Mouse (Mus musculus): Measurements from ENCODE around the gene Bloc1s5. TPM values are rescaled to one million over a fixed set of nuclear protein-coding genes. Genes with fewer than 3 reads are reported as not detected.
A peak's percentile ranks its signal among the peaks of the same experiment; 100 is the strongest.
"Not testable (repeated sequence)": the region's sequence is repeated elsewhere in the genome, so short reads cannot be mapped to it uniquely, and the experiment has no call there.

Gene Bloc1s5
- polyA plus RNA-seq, 1 experiment: not detected

DNA sequence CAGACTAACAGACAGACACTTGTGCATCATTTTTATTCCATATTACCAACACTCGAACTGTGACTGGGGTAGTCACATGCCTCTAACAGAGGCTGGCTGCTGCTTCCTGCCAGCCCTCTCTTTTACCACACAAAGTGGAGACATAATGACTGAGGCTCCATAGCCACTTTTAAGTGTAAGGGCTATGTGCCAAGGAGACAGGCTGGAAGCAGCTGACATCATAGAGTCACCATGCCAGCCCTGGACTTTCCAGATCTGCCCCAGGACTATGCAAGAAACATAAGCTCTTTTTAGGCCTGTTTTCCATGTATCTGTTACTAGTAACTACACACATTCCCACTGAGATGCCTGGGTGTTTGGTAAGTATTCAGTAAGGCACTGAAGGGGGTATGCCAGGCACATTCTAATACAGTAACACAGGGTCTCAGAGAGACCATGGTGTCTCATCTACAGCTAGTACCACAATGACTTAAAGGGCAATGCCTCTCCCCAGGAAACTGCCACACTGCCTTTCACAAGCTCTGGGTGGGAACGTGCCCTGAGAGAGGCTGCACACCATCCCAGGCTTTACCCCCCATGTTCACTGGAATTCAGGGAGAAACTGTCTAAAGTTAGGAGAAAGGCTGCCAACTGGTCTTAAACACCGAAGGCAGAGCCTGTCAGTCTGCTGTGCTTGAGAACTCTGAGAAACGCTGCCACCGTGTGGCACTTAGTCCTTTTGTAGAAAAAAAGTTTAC, 9.2 kb downstream of the Bloc1s5 start:
- 16% methylated on average over 5 of the region's 5 CpGs for WGBS
- no peak overlapping the region for H3K27ac ChIP-seq (ENCODE audit: insufficient read depth, low read depth, low read length)
- no peak for TF ChIP-seq POLR2A (IDR thresholded peaks at IDR 0.05; ENCODE audit: insufficient read depth, low read depth, low read length)
- TF ChIP-seq CTCF (IDR thresholded peaks at IDR 0.05; ENCODE audit: insufficient read depth, low read depth, low read length): 0 out of 2 replicates have a peak, but pooled peaks have one; percentile 20
- H3K4me1 ChIP-seq (ENCODE audit: control insufficient read depth, insufficient read depth, low read length): peaks cover 2% of the 10 kb centered on the region
- no peak overlapping the region for H3K4me3 ChIP-seq (ENCODE audit: insufficient read depth, low read depth, low read length)

DNA sequence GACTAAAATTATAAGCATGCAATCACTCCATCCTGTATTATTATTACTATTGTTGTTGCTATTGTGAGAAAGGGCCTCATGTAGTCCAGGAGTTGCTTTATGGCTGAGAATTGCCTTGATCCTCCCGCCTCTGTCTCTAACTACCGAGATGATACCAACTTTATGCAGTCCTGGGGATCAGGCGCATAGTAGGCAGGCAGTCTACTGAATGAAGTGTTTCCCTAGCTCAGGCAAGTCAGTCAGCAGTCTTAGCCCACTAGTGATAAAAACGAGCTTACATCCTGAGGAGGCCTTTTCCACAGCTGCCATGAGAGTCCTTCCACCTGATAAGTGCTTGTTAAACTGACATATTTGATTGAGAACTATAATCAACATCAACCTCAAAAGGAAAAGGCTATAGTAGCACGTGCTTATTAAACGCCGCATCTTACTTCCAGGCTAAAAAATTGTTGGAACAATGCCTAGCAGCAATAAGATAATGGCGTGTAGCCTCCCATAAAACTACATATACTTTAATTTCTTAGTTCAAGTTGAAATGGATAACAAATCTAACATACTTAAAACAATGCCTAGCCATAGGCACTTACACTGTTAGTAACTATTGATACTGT, 10.5 kb downstream of the Bloc1s5 start:
- no peak overlapping the region for H3K27ac ChIP-seq (ENCODE audit: insufficient read depth, low read depth, low read length)
- WGBS: 69% methylated on average over 8 of the region's 8 CpGs
- no peak overlapping the region for H3K4me3 ChIP-seq (ENCODE audit: insufficient read depth, low read depth, low read length)
- peaks cover 2% of the 10 kb centered on the region for H3K4me1 ChIP-seq (ENCODE audit: control insufficient read depth, insufficient read depth, low read length)
- TF ChIP-seq POLR2A (IDR thresholded peaks at IDR 0.05; ENCODE audit: insufficient read depth, low read depth, low read length): no peak
- TF ChIP-seq CTCF (IDR thresholded peaks at IDR 0.05; ENCODE audit: insufficient read depth, low read depth, low read length): no peak

- WGBS: 97% methylated on average over 5 of the region's 5 CpGs
- Histone ChIP-seq H3K4me3 (ENCODE audit: insufficient read depth, low read depth, low read length) (no peak overlapping the region), H3K4me1 (ENCODE audit: control insufficient read depth, insufficient read depth, low read length) (peaks cover 2% of the 10 kb centered on the region), H3K27ac (ENCODE audit: insufficient read depth, low read depth, low read length) (no peak overlapping the region)
- no peak for TF ChIP-seq POLR2A (IDR thresholded peaks at IDR 0.05; ENCODE audit: insufficient read depth, low read depth, low read length)
- no peak for TF ChIP-seq CTCF (IDR thresholded peaks at IDR 0.05; ENCODE audit: insufficient read depth, low read depth, low read length)
Observed at GRCm38 (mm10) chr13:38623296-38623695, 11.6 kb downstream of the Bloc1s5 start.

DNA sequence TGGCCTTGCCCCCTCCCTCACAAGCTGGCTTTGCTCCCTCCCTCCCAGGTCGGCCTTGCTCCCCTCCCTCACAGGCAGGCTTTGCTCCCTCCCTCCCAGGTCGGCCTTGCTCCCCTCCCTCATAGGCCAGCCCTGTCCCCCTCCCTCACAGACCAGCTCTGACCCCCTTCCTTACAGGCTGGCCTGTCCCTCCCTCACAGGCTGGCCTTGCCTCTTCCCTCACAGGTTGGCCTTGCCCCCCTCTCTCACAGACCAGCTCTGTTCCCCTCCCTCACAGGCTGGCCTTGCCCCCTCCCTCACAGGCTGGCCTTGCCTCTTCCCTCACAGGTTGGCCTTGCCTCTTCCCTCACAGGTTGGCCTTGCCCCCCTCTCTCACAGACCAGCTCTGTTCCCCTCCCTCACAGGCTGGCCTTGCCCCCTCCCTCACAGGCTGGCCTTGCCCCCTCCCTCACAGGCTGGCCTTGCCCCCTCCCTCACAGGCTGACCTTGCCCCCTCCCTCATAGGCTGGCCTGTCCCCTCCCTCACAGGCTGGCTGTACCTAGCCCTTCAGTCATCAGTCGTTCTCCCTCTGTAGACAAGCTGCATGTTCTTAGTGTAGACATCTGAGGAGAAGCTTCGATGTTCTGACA, 16.8 kb downstream of the Bloc1s5 start:
- not testable (repeated sequence) for H3K27ac ChIP-seq (ENCODE audit: insufficient read depth, low read depth, low read length); H3K4me3 ChIP-seq (ENCODE audit: insufficient read depth, low read depth, low read length)
- 76% methylated on average over 4 of the region's 4 CpGs for WGBS

DNA sequence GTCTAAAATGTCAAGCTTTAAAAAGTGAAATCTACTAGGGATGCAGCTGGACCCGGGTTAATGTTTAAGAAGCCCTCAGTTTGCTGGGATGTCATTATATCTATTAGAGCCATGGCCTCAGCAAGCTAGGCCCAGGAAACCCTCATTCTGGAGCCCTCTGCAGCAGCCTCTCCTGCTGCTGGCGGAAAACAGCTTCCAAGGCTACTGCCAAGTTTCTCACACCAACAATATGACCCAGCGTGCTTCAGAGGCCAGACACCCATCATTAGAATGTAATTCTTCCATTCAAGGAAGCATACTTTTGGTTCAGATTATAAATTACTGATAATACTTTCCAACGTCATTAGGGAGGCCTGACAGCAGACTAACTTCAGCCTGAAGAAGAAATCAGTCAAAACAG, 18.0 kb downstream of the Bloc1s5 start:
- 58% methylated on average over 4 of the region's 4 CpGs for WGBS
- Histone ChIP-seq H3K27ac (ENCODE audit: insufficient read depth, low read depth, low read length) (no peak overlapping the region), H3K4me1 (ENCODE audit: control insufficient read depth, insufficient read depth, low read length) (no peaks in the 10 kb centered on the region), H3K4me3 (ENCODE audit: insufficient read depth, low read depth, low read length) (no peak overlapping the region)
- TF ChIP-seq POLR2A (IDR thresholded peaks at IDR 0.05; ENCODE audit: insufficient read depth, low read depth, low read length) (no peak), CTCF (IDR thresholded peaks at IDR 0.05; ENCODE audit: insufficient read depth, low read depth, low read length) (no peak)

More for the DNA sequence above, 16.8 kb downstream of the Bloc1s5 start:
- not testable (repeated sequence) for H3K4me1 ChIP-seq (ENCODE audit: control insufficient read depth, insufficient read depth, low read length)

DNA sequence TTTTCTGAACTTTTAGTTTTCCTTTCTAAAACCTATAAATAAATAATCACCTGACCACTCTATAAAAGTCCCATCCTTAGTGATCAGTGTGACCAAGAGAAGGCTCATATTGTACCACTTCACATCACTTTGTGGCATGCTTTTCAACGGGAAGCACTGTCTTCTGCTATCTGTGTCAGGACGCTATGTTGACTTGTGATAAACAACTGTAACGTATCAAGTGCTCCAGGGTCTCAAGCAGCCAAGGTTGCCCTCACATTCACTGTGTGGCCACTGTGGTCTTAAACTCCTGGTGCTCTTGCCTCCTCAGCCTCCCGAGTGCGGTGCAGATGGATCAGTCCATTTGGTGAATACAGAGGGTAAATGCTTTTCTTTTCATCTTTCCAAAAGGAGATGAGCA, 19.3 kb downstream of the Bloc1s5 start:
- Histone ChIP-seq H3K27ac (ENCODE audit: insufficient read depth, low read depth, low read length) (no peak overlapping the region), H3K4me1 (ENCODE audit: control insufficient read depth, insufficient read depth, low read length) (no peaks in the 10 kb centered on the region), H3K4me3 (ENCODE audit: insufficient read depth, low read depth, low read length) (no peak overlapping the region)
- 94% methylated on average over 5 of the region's 5 CpGs for WGBS
- TF ChIP-seq POLR2A (IDR thresholded peaks at IDR 0.05; ENCODE audit: insufficient read depth, low read depth, low read length) (no peak), CTCF (IDR thresholded peaks at IDR 0.05; ENCODE audit: insufficient read depth, low read depth, low read length) (no peak)

DNA sequence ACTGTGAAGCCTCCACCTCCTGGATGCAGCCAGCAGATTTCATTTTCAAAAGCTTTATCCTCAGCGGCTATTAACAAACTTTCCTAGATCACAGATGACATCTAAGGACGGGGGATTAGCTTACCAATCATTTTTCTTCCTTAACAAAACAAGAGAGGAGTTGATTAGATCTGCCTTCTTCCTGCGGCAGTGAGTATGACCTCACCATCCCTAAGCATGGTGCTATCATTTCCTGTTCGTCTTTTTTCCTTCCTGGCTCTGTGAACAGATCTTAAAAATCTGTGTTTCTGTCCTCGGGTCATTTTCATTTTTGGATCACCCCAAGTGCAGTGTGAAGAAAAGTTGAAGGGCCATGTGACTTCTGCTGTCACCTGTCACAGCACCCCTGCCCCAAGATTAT, 20.6 kb downstream of the Bloc1s5 start:
- no peak for TF ChIP-seq CTCF (IDR thresholded peaks at IDR 0.05; ENCODE audit: insufficient read depth, low read depth, low read length)
- no peak for TF ChIP-seq POLR2A (IDR thresholded peaks at IDR 0.05; ENCODE audit: insufficient read depth, low read depth, low read length)
- WGBS: 77% methylated on average over 5 of the region's 5 CpGs
- H3K4me3 ChIP-seq (ENCODE audit: insufficient read depth, low read depth, low read length): no peak overlapping the region
- H3K27ac ChIP-seq (ENCODE audit: insufficient read depth, low read depth, low read length): no peak overlapping the region
- H3K4me1 ChIP-seq (ENCODE audit: control insufficient read depth, insufficient read depth, low read length): no peaks in the 10 kb centered on the region

DNA sequence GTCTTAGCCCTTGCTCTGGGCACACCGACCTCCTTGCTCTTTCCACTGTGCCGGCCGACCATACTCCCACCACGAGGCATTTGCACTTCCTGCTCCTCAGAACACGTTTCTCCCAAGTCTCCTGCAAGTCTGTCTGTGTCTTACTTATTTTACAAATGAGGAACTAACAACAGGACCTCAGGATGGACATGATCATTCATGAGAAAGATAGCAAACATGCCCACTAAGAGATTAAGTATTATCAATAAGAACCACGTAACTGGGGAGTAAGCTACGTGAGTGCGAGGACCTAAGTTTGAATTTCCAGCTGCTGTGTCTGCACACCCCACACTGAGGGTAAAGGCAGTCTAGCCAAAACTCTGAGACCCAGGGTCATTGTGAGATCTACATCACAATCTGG, 21.3 kb downstream of the Bloc1s5 start:
- H3K4me1 ChIP-seq (ENCODE audit: control insufficient read depth, insufficient read depth, low read length): no peaks in the 10 kb centered on the region
- no peak overlapping the region for H3K4me3 ChIP-seq (ENCODE audit: insufficient read depth, low read depth, low read length)
- TF ChIP-seq CTCF (IDR thresholded peaks at IDR 0.05; ENCODE audit: insufficient read depth, low read depth, low read length) (no peak), POLR2A (IDR thresholded peaks at IDR 0.05; ENCODE audit: insufficient read depth, low read depth, low read length) (no peak)
- 93% methylated on average over 8 of the region's 8 CpGs for WGBS
- no peak overlapping the region for H3K27ac ChIP-seq (ENCODE audit: insufficient read depth, low read depth, low read length)

DNA sequence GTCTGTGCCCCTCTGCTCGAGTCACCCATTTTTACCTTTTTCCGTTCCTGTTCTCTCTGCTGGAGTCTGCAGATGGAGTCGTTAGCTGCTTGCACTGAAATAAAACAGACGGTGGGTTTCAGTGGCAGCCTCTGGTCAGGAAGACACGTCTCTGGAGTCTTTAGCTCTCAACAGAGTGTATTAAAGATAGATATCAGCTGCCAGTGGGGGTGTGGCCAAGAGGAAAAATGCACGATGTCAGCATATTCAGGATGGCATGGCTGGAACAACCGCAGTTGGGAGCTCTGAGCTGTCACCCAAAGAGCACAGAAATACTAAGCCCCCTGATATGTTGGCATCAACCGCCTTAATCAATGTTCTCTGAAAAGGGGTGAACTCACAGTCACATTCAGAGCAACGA, 22.3 kb downstream of the Bloc1s5 start:
- no peaks in the 10 kb centered on the region for H3K4me1 ChIP-seq (ENCODE audit: control insufficient read depth, insufficient read depth, low read length)
- WGBS: 92% methylated on average over 9 of the region's 9 CpGs
- no peak overlapping the region for H3K4me3 ChIP-seq (ENCODE audit: insufficient read depth, low read depth, low read length)
- H3K27ac ChIP-seq (ENCODE audit: insufficient read depth, low read depth, low read length): no peak overlapping the region
- TF ChIP-seq CTCF (IDR thresholded peaks at IDR 0.05; ENCODE audit: insufficient read depth, low read depth, low read length): no peak
- TF ChIP-seq POLR2A (IDR thresholded peaks at IDR 0.05; ENCODE audit: insufficient read depth, low read depth, low read length): no peak
